Mouse (Mus musculus): ENCODE measurements around the gene Rad52.

DNA sequence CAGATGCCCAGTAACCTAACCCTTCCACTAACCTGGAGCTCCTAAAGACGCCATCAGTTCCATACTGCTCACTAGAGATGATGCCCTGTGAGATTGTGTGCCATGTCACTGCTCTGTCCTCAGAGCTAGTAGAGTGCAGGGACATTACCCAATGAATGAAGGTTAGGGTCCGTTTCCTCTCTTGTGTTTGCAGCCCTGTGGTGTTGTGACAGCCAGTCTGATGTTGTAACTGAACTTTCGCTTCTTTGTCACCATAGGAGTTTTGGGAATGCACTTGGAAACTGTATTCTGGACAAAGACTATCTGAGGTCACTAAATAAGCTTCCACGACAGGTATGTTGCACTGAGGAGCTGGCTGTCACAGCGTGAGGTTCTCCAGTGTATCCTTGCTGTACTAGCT is 13.2 kb downstream of the Rad52 start:
- TF ChIP-seq CTCF (IDR thresholded peaks at IDR 0.05; ENCODE audit: low read depth) (no peak), EP300 (optimal IDR thresholded peaks at IDR 0.05) (no peak)
